Mouse (Mus musculus) kidney, postnatal 0 days (tissue): ENCODE data around the gene Chd3. TPM values are rescaled to one million over a fixed set of nuclear protein-coding genes. Genes with fewer than 3 reads are reported as not detected.

Source experiments
- ATAC-seq: fragments of 200-750 bp; cut with Nextera tagmentation; replicated peaks from 2 replicates; pipeline ENCODE4 v1.8.0; 2017; ENCODE audit warnings: low read depth, moderate number of reproducible peaks, moderate TSS enrichment, moderate library complexity; ENCODE audit not compliant: low FRiP score
- DNase-seq: peaks from one replicate; pipeline ENCODE4 v3.0.0-alpha.2; 2016; ENCODE audit warnings: low spot score
- H3K27ac ChIP-seq: fragments of 300-500 bp; sonication (generic); 2 replicates; pipeline ENCODE4 v1.5.1; 2014; ENCODE audit warnings: mild to moderate bottlenecking
- H3K27me3 ChIP-seq: fragments of 300-500 bp; sonication (generic); 2 replicates; pipeline ENCODE4 v1.6.1; 2014; ENCODE audit warnings: low read length, mixed read lengths; ENCODE audit not compliant: insufficient read depth
- H3K36me3 ChIP-seq: fragments of 300-500 bp; sonication (generic); 2 replicates; pipeline ENCODE4 v1.6.1; 2014; ENCODE audit warnings: low read length, mixed read lengths; ENCODE audit not compliant: insufficient read depth
- H3K4me1 ChIP-seq: fragments of 300-500 bp; sonication (generic); replicated peaks from 2 replicates; pipeline ENCODE4 v1.6.1; 2014; ENCODE audit warnings: antibody characterized with exemption, low read length, mixed read lengths; ENCODE audit not compliant: insufficient read depth
- H3K4me2 ChIP-seq: fragments of 300-500 bp; sonication (generic); 2 replicates; pipeline ENCODE4 v1.6.1; 2014; ENCODE audit warnings: mild to moderate bottlenecking, low read length, moderate library complexity, mixed read lengths
- H3K4me3 ChIP-seq: fragments of 300-500 bp; sonication (generic); replicated peaks from 2 replicates; pipeline ENCODE4 v1.5.1; 2014; ENCODE audit warnings: low read depth, low read length
- H3K9ac ChIP-seq: fragments of 300-500 bp; sonication (generic); 2 replicates; pipeline ENCODE4 v1.6.1; 2014; ENCODE audit warnings: low read depth, low read length
- H3K9me3 ChIP-seq: fragments of 300-500 bp; sonication (generic); replicated peaks from 2 replicates; pipeline ENCODE4 v1.6.1; 2016; ENCODE audit warnings: low read length, inconsistent platforms, mixed read lengths
- CTCF ChIP-seq: IDR thresholded peaks from 2 replicates; pipeline ENCODE4 v1.5.1; 2016; ENCODE audit warnings: antibody characterized with exemption, low read depth, mild to moderate bottlenecking, moderate library complexity
- WGBS: fragments of 180-500 bp; shearing (Covaris S2); extraction: QIAGEN DNeasy Blood & Tissue Kit; methylation state at CpG from one replicate; pipeline ENCODE4 v1.1.7; 2014; 5-methylcytosine and 5-hydroxymethylcytosine counted together
- polyA plus RNA-seq: library from polyadenylated mRNA; unstranded; fragments of >200 nt; fragmentation: Nextera tagmentation; extraction: Ambion mirVana; gene quantifications from 2 replicates; pipeline ENCODE4 v1.2.1, GENCODE M21; 2015

Gene Chd3
- polyA plus RNA-seq, 1 experiment from 2014 or later = 38.0 TPM

GRCm38 (mm10) chr11:69406867-69407723 lies 37.9 kb upstream of the Chd3 start:
- Histone ChIP-seq H3K36me3 (peaks cover 52% of the 10 kb centered on the region), H3K27ac (no peak overlapping the region), H3K27me3 (no peaks in the 10 kb centered on the region), H3K9me3 (no peaks in the 10 kb centered on the region), H3K9ac (no peak overlapping the region), H3K4me2 (no peak overlapping the region), H3K4me1 (peaks cover 13% of the 10 kb centered on the region), H3K4me3 (no peak overlapping the region)
- DNase-seq (no peak), ATAC-seq (no peak)
- 85% methylated on average over 16 of the region's 16 CpGs for WGBS
- TF ChIP-seq CTCF = no peak

- H3K4me3 ChIP-seq = no peak overlapping the region
- H3K27me3 ChIP-seq = no peaks in the 10 kb centered on the region
- 86% methylated on average over 19 of the region's 19 CpGs for WGBS
- TF ChIP-seq CTCF = no peak
- no peak overlapping the region for H3K4me2 ChIP-seq
- no peak for ATAC-seq
- H3K9me3 ChIP-seq = no peaks in the 10 kb centered on the region
- H3K9ac ChIP-seq = no peak overlapping the region
- H3K27ac ChIP-seq = no peak overlapping the region
- peaks cover 60% of the 10 kb centered on the region for H3K36me3 ChIP-seq
- H3K4me1 ChIP-seq = peaks cover 9% of the 10 kb centered on the region
- no peak for DNase-seq
These were observed 37.1 kb upstream of the Chd3 start for GRCm38 (mm10) chr11:69406282-69406681.

DNA sequence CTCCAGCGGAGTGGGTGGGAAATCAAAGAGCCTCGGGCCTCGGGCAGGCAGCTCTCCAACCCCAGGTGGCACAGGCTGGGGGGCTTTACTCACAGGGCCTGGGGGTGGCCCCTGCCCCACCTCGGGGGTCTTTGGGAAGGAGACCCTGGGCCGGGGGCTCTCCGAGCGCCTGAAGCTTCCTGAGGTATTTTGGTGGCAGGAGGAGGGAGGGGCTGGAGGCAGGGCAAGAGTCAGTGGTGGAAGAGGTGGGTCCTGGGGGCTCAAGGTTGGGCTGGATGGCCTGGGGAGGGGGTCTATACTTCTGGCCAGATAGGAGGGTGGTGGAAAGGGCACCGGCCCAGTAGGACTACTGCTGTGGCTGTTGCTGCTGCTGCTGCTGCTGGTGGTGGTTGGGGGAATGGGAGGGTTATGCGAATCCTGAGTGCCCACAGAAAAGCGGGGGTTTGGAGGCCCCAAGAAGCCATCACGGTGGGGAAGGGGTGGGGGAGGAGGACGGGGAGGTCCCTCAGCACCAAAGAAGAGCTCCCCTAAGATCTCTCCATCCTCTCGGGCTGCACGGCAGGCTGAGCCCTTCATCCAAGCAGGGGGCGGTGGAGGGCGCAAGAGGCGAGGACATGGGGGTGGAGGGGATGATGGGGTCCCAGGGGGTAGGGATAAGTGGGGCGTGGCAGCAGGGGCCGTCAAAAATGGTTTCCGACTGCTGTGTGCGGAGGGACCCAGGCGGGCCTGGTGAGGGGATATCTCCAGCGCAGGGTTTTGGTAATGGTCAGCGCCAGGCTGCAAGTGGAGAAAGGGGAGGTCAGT lies 36.4 kb upstream of the Chd3 start:
- H3K4me2 ChIP-seq = no peak overlapping the region
- no peak overlapping the region for H3K9ac ChIP-seq
- H3K4me3 ChIP-seq = no peak overlapping the region
- no peak for ATAC-seq
- peaks cover 64% of the 10 kb centered on the region for H3K36me3 ChIP-seq
- H3K27ac ChIP-seq = no peak overlapping the region
- no peaks in the 10 kb centered on the region for H3K27me3 ChIP-seq
- no peak for DNase-seq
- peaks cover 9% of the 10 kb centered on the region for H3K4me1 ChIP-seq
- 89% methylated on average over 24 of the region's 24 CpGs for WGBS
- no peaks in the 10 kb centered on the region for H3K9me3 ChIP-seq
- TF ChIP-seq CTCF = no peak

DNA sequence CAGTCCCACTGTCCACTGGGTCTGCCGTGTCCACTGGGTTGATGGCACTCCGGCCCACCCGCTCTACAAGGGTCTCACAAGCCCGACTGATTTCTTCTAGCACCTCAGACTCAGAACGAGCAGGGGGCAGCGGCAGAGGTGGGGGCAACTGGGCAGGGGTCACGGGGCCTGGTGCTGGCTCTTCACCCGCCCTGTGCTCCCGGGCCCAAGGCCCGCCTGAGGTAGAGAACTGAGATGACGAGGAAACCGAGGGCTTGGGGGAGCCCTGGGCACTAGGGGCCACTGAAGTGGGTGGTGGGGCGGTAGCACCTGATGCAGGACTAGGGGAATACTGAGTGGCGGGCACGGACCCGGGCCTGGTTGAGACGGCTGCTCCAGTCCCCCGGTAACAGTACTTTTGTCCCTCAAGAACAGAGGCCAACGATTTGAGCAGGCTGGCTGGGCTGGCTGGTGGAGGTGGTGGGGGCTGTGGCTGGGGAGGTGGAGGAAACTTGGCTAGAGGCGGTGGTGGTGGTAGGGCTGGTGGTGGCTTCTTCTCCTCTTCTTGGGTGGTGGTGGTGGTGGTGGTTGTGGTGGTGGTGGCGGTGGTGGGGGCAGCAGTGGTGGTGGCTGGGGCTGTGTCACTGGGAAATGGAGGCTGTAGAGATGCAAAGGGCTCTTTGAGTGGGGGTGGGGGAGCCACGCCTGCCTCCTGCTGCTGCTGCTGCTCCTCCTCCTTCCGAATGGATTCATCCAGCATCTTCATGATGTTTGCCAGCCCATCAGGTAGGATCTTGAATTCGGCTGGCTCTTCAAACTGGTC lies 35.6 kb upstream of the Chd3 start:
- 92% methylated on average over 22 of the region's 24 CpGs for WGBS
- no peak for ATAC-seq
- DNase-seq = no peak
- Histone ChIP-seq H3K27ac (no peak overlapping the region), H3K9me3 (no peaks in the 10 kb centered on the region), H3K4me3 (no peak overlapping the region), H3K27me3 (no peaks in the 10 kb centered on the region), H3K9ac (no peak overlapping the region), H3K4me1 (peaks cover 9% of the 10 kb centered on the region), H3K4me2 (no peak overlapping the region), H3K36me3 (peaks cover 72% of the 10 kb centered on the region)
- TF ChIP-seq CTCF = no peak

GRCm38 (mm10) chr11:69403691-69404594 lies 34.7 kb upstream of the Chd3 start:
- 89% methylated on average over 38 of the region's 38 CpGs for WGBS
- H3K27ac ChIP-seq = no peak overlapping the region
- H3K9ac ChIP-seq = no peak overlapping the region
- no peaks in the 10 kb centered on the region for H3K9me3 ChIP-seq
- no peak for ATAC-seq
- no peak overlapping the region for H3K4me3 ChIP-seq
- DNase-seq = no peak
- peaks cover 9% of the 10 kb centered on the region for H3K4me1 ChIP-seq
- no peak for TF ChIP-seq CTCF
- H3K27me3 ChIP-seq = no peaks in the 10 kb centered on the region
- peaks cover 74% of the 10 kb centered on the region for H3K36me3 ChIP-seq
- no peak overlapping the region for H3K4me2 ChIP-seq
